8 mouse cellular contexts compared by ENCODE assay signal in genomic region chr7:25076663-25077413, GRCm38 (mm10). TPM values are rescaled to one million over a fixed set of nuclear protein-coding genes. Genes with fewer than 3 reads are reported as not detected.
A peak's percentile ranks its signal among the peaks of the same experiment; 100 is the strongest.
DNase-seq lines count a peak whose midpoint lies in the region; ATAC-seq lines count a peak whose summit lies in the region.

No protein-coding gene starts in this region.

- intact Hi-C loops in left cerebral cortex, postnatal 14 days (cut with DNase I) = no loop called here

- peak; percentile 90 to 92 for DNase-seq in adrenal gland, adult 18-20 months (ENCODE audit: low spot score in 2 of 2)
- DNase-seq in embryo, embryonic 11 days = peak; percentile 98
- peak; percentile 99 for DNase-seq in gastrocnemius, postnatal 25 days
- DNase-seq in intestine, embryonic 14.5 days (ENCODE audit: low spot score) = peak; percentile 94
- peak; percentile 98 to 99 for DNase-seq in left cerebral cortex, postnatal 14 days (ENCODE audit: low spot score in 2 of 2)
- peak; percentile 99 for DNase-seq in mesoderm, embryonic 11.5 days (ENCODE audit: low read depth, low spot score)
- peak; percentile 98 to 99 for DNase-seq in right cerebral cortex, postnatal 36 days (ENCODE audit: low spot score in 2 of 2)
- DNase-seq in yolk sac, embryonic 10.5 days (ENCODE audit: low spot score) = peak; percentile 99

- ATAC-seq in intestine, embryonic 14.5 days (replicated peaks; ENCODE audit: low FRiP score, low TSS enrichment, low read depth) = peak; percentile 96

- peaks cover 25% of the 10 kb centered on the region for H3K4me1 ChIP-seq in intestine, embryonic 14.5 days (replicated peaks; ENCODE audit: control insufficient read depth, insufficient read depth, low read length)

- H3K36me3 ChIP-seq in intestine, embryonic 14.5 days (ENCODE audit: control insufficient read depth, insufficient read depth, low read length) = peaks cover 27% of the 10 kb centered on the region

- peak overlapping the region; percentile 88 for H3K4me2 ChIP-seq in intestine, embryonic 14.5 days (ENCODE audit: low read length)

- peak overlapping the region; percentile 96 for H3K27ac ChIP-seq in intestine, embryonic 14.5 days (ENCODE audit: low read depth)

- H3K4me3 ChIP-seq in intestine, embryonic 14.5 days (ENCODE audit: low read depth, low read length) = peak overlapping the region; percentile 82

- H3K27me3 ChIP-seq in intestine, embryonic 14.5 days (replicated peaks; ENCODE audit: control insufficient read depth, insufficient read depth, low read length) = no peaks in the 10 kb centered on the region

- under 1% methylated on average over 56 of the region's 56 CpGs for WGBS in intestine, embryonic 14.5 days

- H3K9ac ChIP-seq in intestine, embryonic 14.5 days (ENCODE audit: low read length) = peak overlapping the region; percentile 85

- H3K9me3 ChIP-seq in intestine, embryonic 14.5 days (ENCODE audit: control insufficient read depth, low read length) = no peaks in the 10 kb centered on the region

RNA-seq across cellular contexts. Expression of gene Zfp574, which starts 4.5 kb away (rescaled TPM):
- 10 to 100 TPM; 18.6 to 19.6 TPM for total RNA-seq in adrenal gland, adult 18-20 months (2021)
- 1 to 10 TPM; 6.1 to 6.3 TPM for total RNA-seq in gastrocnemius, postnatal 25 days (2021)
- polyA plus RNA-seq in intestine, embryonic 14.5 days (2014; fragmentation: Nextera tagmentation; extraction: Ambion mirVana) = 21.9 and 24.8 TPM in 2 replicates
- total RNA-seq in left cerebral cortex, postnatal 14 days (2021) = 10 to 100 TPM; 28.1 to 30.0 TPM

RNA-seq across cellular contexts. Expression of gene Grik5, which starts 4.7 kb away (rescaled TPM):
- 10 to 100 TPM; 15.3 to 17.2 TPM for total RNA-seq in adrenal gland, adult 18-20 months (2021)
- total RNA-seq in gastrocnemius, postnatal 25 days (2021) = 1 to 10 TPM; 2.3 to 2.7 TPM
- polyA plus RNA-seq in intestine, embryonic 14.5 days (2014; fragmentation: Nextera tagmentation; extraction: Ambion mirVana) = 7.0 and 8.8 TPM in 2 replicates
- 100 to 1,000 TPM; 264 to 270 TPM for total RNA-seq in left cerebral cortex, postnatal 14 days (2021)

Comparison
In these comparisons a context has a peak if more than half of its experiments do, and no peak if none do; other contexts are left out.
1. Peak in every context shown above with its lines: DNase-seq, ATAC-seq, H3K4me3 ChIP-seq and H3K27ac ChIP-seq.
2. RNA of gene Grik5, which starts 4.7 kb away (total RNA-seq): 264 to 270 TPM in left cerebral cortex, postnatal 14 days; 15.3 to 17.2 TPM in adrenal gland, adult 18-20 months and 2.3 to 2.7 TPM in gastrocnemius, postnatal 25 days; every median in the first group is over 10 times any median in the second.